Mouse (Mus musculus): ENCODE measurements at regions not wholly inside any gene's neighbourhood (a gene's known extent, or its start where the extent isn't known, plus 50 kb on each side); places are given as distances from the start of the nearest gene placed in this dataset.
A peak's percentile ranks its signal among the peaks of the same experiment; 100 is the strongest.
"Not testable (repeated sequence)": the region's sequence is repeated elsewhere in the genome, so short reads cannot be mapped to it uniquely, and the experiment has no call there.

DNA sequence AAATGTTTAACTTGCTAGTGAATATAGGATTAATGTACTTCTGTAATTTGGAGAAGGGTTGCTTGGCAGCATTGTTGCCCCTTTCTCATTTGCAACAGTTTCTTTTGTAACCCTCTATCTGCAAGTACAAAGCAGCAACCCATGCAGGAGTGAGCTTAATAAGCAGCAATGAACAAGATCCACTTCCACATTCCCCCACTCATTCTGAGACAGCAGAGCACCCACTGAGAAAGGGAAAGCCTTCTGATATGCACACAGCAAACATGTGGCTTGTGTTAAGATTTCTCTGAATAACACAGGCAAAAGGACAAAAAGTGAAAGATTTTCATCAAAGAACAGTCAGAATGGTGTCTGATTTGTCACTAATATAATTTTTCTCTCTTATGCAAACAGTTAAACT, 393.3 kb upstream of the 1700008P02Rik start:
- ATAC-seq (ENCODE audit: insufficient read depth) (no peak), DNase-seq (no peak)
- H3K27ac ChIP-seq (ENCODE audit: low read depth), result no peak overlapping the region
- H3K9me3 ChIP-seq (ENCODE audit: low read depth, low read length), result no peaks in the 10 kb centered on the region
- no peaks in the 10 kb centered on the region for H3K36me3 ChIP-seq (ENCODE audit: insufficient read depth)
- H3K4me2 ChIP-seq, result no peak overlapping the region
- no peak for TF ChIP-seq CTCF (IDR thresholded peaks at IDR 0.05; ENCODE audit: low read depth)
- no peak overlapping the region for H3K9ac ChIP-seq
- no peaks in the 10 kb centered on the region for H3K4me1 ChIP-seq (ENCODE audit: insufficient read depth)
- no peaks in the 10 kb centered on the region for H3K27me3 ChIP-seq (ENCODE audit: insufficient read depth, low read length)
- H3K4me3 ChIP-seq (ENCODE audit: low read depth, low read length), result no peak overlapping the region

DNA sequence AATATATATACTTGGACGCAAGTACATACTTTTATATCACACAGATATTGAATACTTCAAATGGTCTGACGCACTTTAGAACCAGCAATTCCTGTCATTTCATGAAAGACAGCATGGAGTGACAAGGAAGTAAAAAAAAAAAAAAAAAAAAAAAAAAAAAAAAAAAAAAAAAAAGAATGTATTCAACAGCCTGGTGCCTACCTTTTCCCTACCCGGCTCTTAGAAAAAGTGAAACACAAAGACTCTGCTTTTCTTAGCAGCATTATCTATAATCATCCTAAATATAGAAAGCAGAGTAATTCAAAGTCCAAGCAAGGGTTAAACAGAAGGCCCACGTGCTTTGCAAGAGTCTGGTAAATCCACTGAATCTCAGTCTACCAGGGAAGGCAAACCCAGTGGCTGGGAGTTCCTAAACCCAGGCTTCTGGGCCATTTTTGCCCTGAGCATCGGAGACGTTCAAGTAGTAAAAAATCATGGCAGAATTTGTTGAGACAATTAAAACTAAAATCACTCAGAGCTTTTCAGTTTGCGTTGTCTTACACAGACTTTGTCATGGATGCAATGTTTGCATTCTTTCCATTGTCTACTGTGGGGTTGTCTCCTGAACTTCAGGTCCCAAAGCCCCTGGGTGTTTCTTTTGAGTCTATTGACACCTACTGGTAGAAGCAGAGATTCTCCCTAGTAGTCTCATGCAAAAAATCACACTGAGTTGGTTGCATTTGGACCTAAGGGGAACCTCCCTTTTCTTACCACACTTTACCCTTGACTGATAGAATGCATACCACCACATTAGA, 390.2 kb upstream of the 1700008P02Rik start:
- no peaks in the 10 kb centered on the region for H3K4me1 ChIP-seq (ENCODE audit: insufficient read depth)
- H3K4me2 ChIP-seq, result no peak overlapping the region
- H3K27me3 ChIP-seq (ENCODE audit: insufficient read depth, low read length), result no peaks in the 10 kb centered on the region
- no peaks in the 10 kb centered on the region for H3K36me3 ChIP-seq (ENCODE audit: insufficient read depth)
- peak; percentile 38; the same call in 1 of the 2 replicates for TF ChIP-seq CTCF (IDR thresholded peaks at IDR 0.05; ENCODE audit: low read depth)
- no peak overlapping the region for H3K9ac ChIP-seq
- H3K27ac ChIP-seq (ENCODE audit: low read depth), result no peak overlapping the region
- WGBS, result 54% methylated on average over 7 of the region's 7 CpGs
- DNase-seq (peak; percentile 51), ATAC-seq (ENCODE audit: insufficient read depth) (peak; percentile 52; the same call in 1 of the 2 replicates)
- no peak overlapping the region for H3K4me3 ChIP-seq (ENCODE audit: low read depth, low read length)
- H3K9me3 ChIP-seq (ENCODE audit: low read depth, low read length), result no peaks in the 10 kb centered on the region

DNA sequence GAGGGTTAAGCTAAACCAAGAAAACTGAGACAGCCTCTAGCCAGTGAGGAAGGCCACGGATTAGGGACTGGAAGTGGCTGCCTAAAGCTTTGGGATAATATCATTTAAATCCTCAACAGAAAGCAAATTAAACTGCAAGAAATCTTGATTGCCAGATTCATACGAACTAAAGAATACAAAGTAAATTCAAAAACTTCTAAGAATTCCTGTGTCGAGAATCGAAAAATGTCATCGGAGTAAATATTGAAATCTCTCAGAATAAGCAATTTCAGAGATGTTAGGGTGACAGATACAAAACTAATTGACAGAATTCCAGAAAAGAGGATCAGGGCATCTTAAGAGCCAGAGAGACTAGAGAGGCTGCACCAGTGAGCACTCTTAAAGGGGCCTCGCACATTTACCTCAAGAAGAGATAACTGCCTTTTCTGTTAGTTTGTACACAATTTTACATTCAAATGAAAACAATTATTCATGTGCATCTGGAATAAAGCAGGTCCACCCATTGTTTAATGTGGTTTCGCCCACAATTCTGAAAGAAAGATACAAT, 388.5 kb upstream of the 1700008P02Rik start:
- Histone ChIP-seq H3K4me3 (ENCODE audit: low read depth, low read length) (no peak overlapping the region), H3K9me3 (ENCODE audit: low read depth, low read length) (no peaks in the 10 kb centered on the region), H3K27me3 (ENCODE audit: insufficient read depth, low read length) (no peaks in the 10 kb centered on the region), H3K4me1 (ENCODE audit: insufficient read depth) (no peaks in the 10 kb centered on the region), H3K4me2 (no peak overlapping the region), H3K36me3 (ENCODE audit: insufficient read depth) (no peaks in the 10 kb centered on the region), H3K27ac (ENCODE audit: low read depth) (no peak overlapping the region), H3K9ac (no peak overlapping the region)
- no peak for ATAC-seq (ENCODE audit: insufficient read depth)
- WGBS, result 69% methylated on average over 7 of the region's 7 CpGs
- DNase-seq, result no peak
- TF ChIP-seq CTCF (IDR thresholded peaks at IDR 0.05; ENCODE audit: low read depth), result no peak

DNA sequence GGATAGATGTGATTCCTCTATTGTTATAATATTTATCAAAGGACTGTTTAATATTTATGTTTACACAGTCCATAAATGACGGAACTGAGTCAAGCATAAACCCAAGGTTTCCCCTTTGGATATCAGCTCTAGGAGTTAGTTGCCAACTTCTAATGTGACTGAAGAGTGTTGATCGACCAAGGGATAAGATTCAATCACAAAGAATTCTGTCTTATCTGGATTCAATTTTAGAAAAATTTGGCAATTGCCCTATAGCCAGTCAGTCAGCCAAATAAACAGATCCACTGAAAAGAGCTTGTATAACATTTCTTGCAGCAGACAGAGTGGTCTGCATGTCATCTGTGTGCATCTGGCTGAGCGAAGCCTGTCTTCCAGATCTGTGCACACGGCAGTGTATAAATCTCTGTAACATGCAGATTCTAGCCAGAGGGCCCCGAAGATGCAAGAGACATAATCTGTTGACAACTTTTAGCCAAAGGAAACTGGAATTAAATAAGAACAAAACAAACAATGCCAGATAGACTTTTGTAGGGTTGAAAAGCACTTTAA, 387.6 kb upstream of the 1700008P02Rik start:
- Histone ChIP-seq H3K4me2 (0 out of 2 replicates have a peak overlapping the region, but pooled peaks have one; percentile 7), H3K36me3 (ENCODE audit: insufficient read depth) (no peaks in the 10 kb centered on the region), H3K9me3 (ENCODE audit: low read depth, low read length) (no peaks in the 10 kb centered on the region), H3K4me3 (ENCODE audit: low read depth, low read length) (no peak overlapping the region), H3K4me1 (ENCODE audit: insufficient read depth) (no peaks in the 10 kb centered on the region), H3K27ac (ENCODE audit: low read depth) (no peak overlapping the region), H3K9ac (no peak overlapping the region), H3K27me3 (ENCODE audit: insufficient read depth, low read length) (no peaks in the 10 kb centered on the region)
- ATAC-seq (ENCODE audit: insufficient read depth), result peak; percentile 65; the same call in 1 of the 2 replicates
- DNase-seq, result peak; percentile 35
- WGBS, result 42% methylated on average over 5 of the region's 5 CpGs
- no peak for TF ChIP-seq CTCF (IDR thresholded peaks at IDR 0.05; ENCODE audit: low read depth)

DNA sequence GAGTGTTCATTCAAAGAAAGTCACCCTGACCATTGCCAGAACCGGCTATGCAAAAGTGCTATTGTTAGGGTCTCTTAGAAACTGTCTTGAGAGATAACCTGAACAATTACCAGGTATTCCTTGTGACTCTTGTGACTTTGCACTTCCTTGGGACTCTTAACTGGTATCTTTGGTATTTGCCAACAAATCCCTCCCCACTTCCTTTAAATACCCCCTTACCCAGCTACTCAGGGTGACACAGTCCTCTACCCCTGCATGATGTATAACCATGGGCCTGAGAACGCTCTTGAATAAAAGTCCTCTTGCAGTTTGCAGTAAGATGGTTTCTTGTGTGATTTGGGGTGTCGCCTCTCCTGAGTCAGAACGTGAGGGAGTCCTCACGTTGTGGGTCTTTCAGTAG, 371.5 kb upstream of the 1700008P02Rik start:
- H3K27ac ChIP-seq (ENCODE audit: low read depth); H3K4me3 ChIP-seq (ENCODE audit: low read depth, low read length); H3K36me3 ChIP-seq (ENCODE audit: insufficient read depth); H3K9ac ChIP-seq; ATAC-seq (ENCODE audit: insufficient read depth); H3K9me3 ChIP-seq (ENCODE audit: low read depth, low read length); H3K4me1 ChIP-seq (ENCODE audit: insufficient read depth); H3K4me2 ChIP-seq; DNase-seq; H3K27me3 ChIP-seq (ENCODE audit: insufficient read depth, low read length): not testable (repeated sequence)
- WGBS, result 83% methylated on average over 5 of the region's 5 CpGs

DNA sequence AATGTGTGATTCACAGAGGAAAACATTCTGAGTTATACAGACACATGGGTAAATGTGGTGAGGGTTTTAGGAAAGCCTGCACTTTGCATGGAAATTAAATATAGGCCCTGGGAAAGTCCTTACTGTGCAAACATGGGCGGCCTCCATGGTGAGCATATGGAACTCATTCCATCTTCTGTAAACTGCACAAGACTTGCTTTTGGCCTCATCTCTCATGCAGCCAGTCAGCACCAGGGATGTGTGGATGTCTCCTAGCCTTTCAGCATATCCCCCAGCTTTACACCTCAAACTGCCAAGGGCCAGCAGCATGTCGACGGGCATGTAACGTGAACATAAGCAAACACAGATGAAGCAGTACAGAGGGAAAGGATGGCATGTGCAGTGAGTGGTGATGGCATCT, 364.7 kb upstream of the 1700008P02Rik start:
- no peaks in the 10 kb centered on the region for H3K9me3 ChIP-seq (ENCODE audit: low read depth, low read length)
- TF ChIP-seq CTCF (IDR thresholded peaks at IDR 0.05; ENCODE audit: low read depth), result no peak
- ATAC-seq (ENCODE audit: insufficient read depth), result no peak
- no peak overlapping the region for H3K4me2 ChIP-seq
- H3K36me3 ChIP-seq (ENCODE audit: insufficient read depth), result no peaks in the 10 kb centered on the region
- 67% methylated on average over 4 of the region's 4 CpGs for WGBS
- H3K4me1 ChIP-seq (ENCODE audit: insufficient read depth), result no peaks in the 10 kb centered on the region
- H3K27me3 ChIP-seq (ENCODE audit: insufficient read depth, low read length), result no peaks in the 10 kb centered on the region
- DNase-seq, result no peak
- H3K9ac ChIP-seq, result no peak overlapping the region
- H3K27ac ChIP-seq (ENCODE audit: low read depth), result no peak overlapping the region
- no peak overlapping the region for H3K4me3 ChIP-seq (ENCODE audit: low read depth, low read length)

DNA sequence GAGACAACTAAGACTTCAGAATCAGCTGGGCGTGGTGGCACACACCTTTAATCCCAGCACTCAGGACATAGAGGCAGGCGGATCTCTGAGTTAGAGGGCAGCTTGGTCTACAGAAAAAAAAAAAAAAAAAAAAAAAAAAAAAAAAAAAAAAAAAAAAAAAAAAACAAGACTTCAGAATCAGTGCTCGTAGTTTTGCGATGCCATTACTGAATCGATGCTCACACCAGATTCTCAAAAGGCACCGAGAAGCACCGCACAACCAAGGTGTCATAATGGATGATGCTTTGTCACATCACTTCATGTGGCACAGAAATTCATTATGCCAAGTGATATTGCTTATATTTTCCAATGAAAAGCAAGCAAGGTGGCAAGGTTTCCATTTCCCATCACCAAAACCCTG, 337.4 kb upstream of the 1700008P02Rik start:
- no peak for TF ChIP-seq CTCF (IDR thresholded peaks at IDR 0.05; ENCODE audit: low read depth)
- no peaks in the 10 kb centered on the region for H3K36me3 ChIP-seq (ENCODE audit: insufficient read depth)
- H3K4me1 ChIP-seq (ENCODE audit: insufficient read depth), result no peaks in the 10 kb centered on the region
- no peak overlapping the region for H3K27ac ChIP-seq (ENCODE audit: low read depth)
- no peak for DNase-seq
- WGBS, result 87% methylated on average over 7 of the region's 7 CpGs
- no peak overlapping the region for H3K4me3 ChIP-seq (ENCODE audit: low read depth, low read length)
- no peak overlapping the region for H3K4me2 ChIP-seq
- no peak overlapping the region for H3K9ac ChIP-seq
- H3K9me3 ChIP-seq (ENCODE audit: low read depth, low read length), result no peaks in the 10 kb centered on the region
- no peak for ATAC-seq (ENCODE audit: insufficient read depth)
- H3K27me3 ChIP-seq (ENCODE audit: insufficient read depth, low read length), result no peaks in the 10 kb centered on the region
